Mouse (Mus musculus) bone marrow macrophage, adult 2 months (primary cell): ENCODE results near the gene Gns.

Source experiments
- CTCF ChIP-seq: IDR thresholded peaks from 2 replicates; pipeline ENCODE4 v1.5.1; 2012; ENCODE audit warnings: low read depth, mild to moderate bottlenecking, low read length, moderate library complexity
- POLR2A ChIP-seq: IDR thresholded peaks from 2 replicates; pipeline ENCODE4 v1.6.1; 2012; ENCODE audit warnings: mild to moderate bottlenecking, low read depth, low read length, borderline replicate concordance

- TF ChIP-seq POLR2A (no peak), CTCF (no peak)
These were observed 57.4 kb downstream of the Gns start for GRCm38 (mm10) chr10:121422294-121422693.
